Mouse (Mus musculus): ENCODE measurements around the gene Postn.

DNA sequence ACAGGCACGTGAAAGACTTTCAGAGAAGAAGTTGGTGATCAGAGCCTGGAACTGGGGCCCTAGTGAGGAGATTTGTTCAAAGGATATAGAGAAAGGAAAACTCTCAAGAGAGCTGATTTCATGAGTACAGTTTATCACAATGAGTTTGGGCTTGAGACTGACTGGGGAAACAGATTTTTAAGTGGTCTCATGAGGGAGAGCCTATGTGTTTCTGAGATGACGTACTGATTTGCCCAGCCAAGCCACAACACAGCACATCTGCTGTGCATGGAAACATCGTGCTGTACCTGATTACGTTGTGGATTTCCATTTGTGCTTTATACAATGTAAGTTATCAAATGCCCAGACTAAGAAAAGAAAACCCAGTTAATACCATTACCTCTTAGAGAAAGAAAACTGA, 71.7 kb downstream of the Postn start:
- TF ChIP-seq CTCF (IDR thresholded peaks at IDR 0.05; ENCODE audit: low read depth, low read length) (no peak), POLR2A (IDR thresholded peaks at IDR 0.05; ENCODE audit: extremely low read depth, insufficient read depth, low read length) (no peak)

Measured in liver, adult 2 months (tissue).